Mouse (Mus musculus) ES-E14 (cell line): Measurements from ENCODE around the gene Exoc3l.

Experiments
- CHD2 ChIP-seq: IDR thresholded peaks from 2 replicates; pipeline ENCODE4 v1.6.1; 2014; ENCODE audit warnings: mild to moderate bottlenecking, low read depth, low read length, inconsistent platforms
- HCFC1 ChIP-seq: IDR thresholded peaks from 2 replicates; pipeline ENCODE4 v1.6.1; 2012; ENCODE audit warnings: low read length, inconsistent platforms, borderline replicate concordance; ENCODE audit not compliant: insufficient read depth
- ZNF384 ChIP-seq: IDR thresholded peaks from 2 replicates; pipeline ENCODE4 v1.6.1; 2012; ENCODE audit warnings: low read depth, low read length, inconsistent platforms

DNA sequence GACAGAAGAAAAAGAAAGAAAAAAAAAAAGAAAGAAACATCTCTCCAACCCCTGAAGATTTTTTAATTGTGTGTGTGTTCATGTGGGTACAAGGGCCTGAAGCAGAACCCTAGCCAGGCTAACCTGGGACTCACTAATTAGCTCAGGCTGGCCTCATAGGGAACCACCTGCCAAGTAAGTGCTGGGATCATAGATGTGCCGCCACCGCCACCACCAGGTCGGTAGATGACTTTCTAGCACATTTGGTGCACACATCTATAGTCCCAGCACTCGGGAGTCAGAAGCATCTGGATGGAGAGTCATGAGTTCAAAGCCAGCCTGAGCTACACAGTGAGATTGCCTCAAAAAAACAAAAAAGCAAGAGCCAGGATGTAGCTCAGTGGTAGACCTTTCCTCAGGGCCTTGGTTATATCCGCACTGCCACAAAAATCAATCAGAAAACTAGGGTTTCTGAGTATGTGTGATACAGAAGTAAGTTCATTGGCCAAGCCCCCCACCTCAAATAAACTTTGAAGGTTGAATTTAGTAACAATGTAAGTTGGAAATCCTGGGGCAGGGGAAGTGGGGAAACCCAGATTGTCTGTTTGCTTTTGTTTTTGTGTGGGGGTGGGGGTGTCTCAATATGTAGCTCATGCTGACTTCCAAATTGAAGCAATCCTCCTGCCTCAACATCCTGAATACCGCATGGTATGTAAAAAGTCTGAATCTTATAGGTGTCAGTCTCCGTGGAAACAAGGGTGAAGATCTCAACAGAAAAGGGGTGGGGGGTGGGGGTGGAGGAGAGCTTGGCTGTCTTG lies 38.4 kb downstream of the Exoc3l start:
- TF ChIP-seq ZNF384 = no peak
- no peak for TF ChIP-seq HCFC1
- no peak for TF ChIP-seq CHD2
